Mouse (Mus musculus) kidney, embryonic 15.5 days (tissue): ENCODE results near the gene Cnot4. TPM values are rescaled to one million over a fixed set of nuclear protein-coding genes. Genes with fewer than 3 reads are reported as not detected.

ENCODE experiments used
- ATAC-seq: fragments of 200-750 bp; cut with Nextera tagmentation; replicated peaks from 2 replicates; pipeline ENCODE4 v1.8.0; 2017; ENCODE audit warnings: moderate TSS enrichment; ENCODE audit not compliant: low FRiP score
- H3K27ac ChIP-seq: fragments of 300-500 bp; sonication (generic); 2 replicates; pipeline ENCODE4 v1.5.1; 2015; ENCODE audit warnings: mild to moderate bottlenecking, inconsistent platforms
- H3K27me3 ChIP-seq: fragments of 300-500 bp; sonication (generic); 2 replicates; pipeline ENCODE4 v1.6.1; 2015; ENCODE audit warnings: inconsistent platforms
- H3K36me3 ChIP-seq: fragments of 300-500 bp; sonication (generic); 2 replicates; pipeline ENCODE4 v1.6.1; 2015; ENCODE audit warnings: inconsistent platforms
- H3K4me1 ChIP-seq: fragments of 300-500 bp; sonication (generic); 2 replicates; pipeline ENCODE4 v1.6.1; 2015; ENCODE audit warnings: inconsistent platforms
- H3K4me2 ChIP-seq: fragments of 300-500 bp; sonication (generic); 2 replicates; pipeline ENCODE4 v1.6.1; 2015; ENCODE audit warnings: moderate library complexity, mild to moderate bottlenecking, inconsistent platforms
- H3K4me3 ChIP-seq: fragments of 300-500 bp; sonication (generic); replicated peaks from 2 replicates; pipeline ENCODE4 v1.5.1; 2015; ENCODE audit warnings: mild to moderate bottlenecking, inconsistent platforms
- H3K9ac ChIP-seq: fragments of 300-500 bp; sonication (generic); 2 replicates; pipeline ENCODE4 v1.6.1; 2015; ENCODE audit warnings: mild to moderate bottlenecking, inconsistent platforms
- H3K9me3 ChIP-seq: fragments of 300-500 bp; sonication (generic); replicated peaks from 2 replicates; pipeline ENCODE4 v1.6.1; 2016; ENCODE audit warnings: inconsistent platforms
- WGBS: fragments of 180-500 bp; shearing (Covaris S2); methylation state at CpG from one replicate; pipeline ENCODE4 v1.1.7; 2015; ENCODE audit warnings: mixed read lengths; 5-methylcytosine and 5-hydroxymethylcytosine counted together
- polyA plus RNA-seq: library from polyadenylated mRNA; unstranded; fragments of >200 nt; fragmentation: Nextera tagmentation; extraction: Ambion mirVana; gene quantifications from 2 replicates; pipeline ENCODE4 v1.2.1, GENCODE M21; 2015

The Cnot4 gene
- polyA plus RNA-seq, 1 experiment from 2014 or later: 26.1 TPM

DNA sequence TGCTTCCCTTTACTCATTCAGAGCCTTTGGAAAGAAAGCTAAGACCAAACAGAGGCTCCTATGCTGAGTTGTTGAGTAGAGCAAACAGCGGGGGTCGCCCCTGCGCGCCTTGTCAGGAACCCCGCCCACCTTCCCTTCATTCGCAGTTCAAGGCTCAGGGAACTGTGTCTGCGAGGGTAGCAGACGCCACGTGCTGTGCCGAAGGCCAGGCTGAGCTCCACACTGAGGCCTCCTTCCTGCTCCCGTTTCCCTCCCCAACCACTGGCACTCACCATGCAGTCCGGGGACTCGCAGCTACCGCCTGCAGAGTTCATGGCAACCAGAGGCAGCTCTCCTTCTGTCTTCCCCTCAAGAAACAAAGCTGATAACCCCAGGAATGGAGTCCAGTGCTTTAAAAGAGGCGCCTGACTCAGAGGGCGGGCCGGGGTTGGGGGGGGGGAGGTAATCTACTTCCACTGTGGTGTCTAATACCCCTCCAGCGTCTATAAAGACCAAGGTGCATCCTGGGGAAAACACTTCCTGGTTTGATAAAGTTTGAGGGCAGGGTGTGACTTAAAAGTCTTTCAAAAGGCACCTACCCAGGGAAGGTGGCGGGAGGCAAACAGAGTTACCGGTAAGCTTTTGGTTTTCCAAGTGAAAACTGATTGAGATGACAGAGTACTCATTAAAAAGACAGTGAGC, 145.3 kb downstream of the Cnot4 start, which contains the start of gene Slc23a4:
Gene Slc23a4 (minus strand): TSS at position 324 of the 681 bp plus-strand sequence.
- H3K4me3 ChIP-seq: no peak within 1 kb of the TSS
- H3K27ac ChIP-seq: no peak within 1 kb of the TSS
- H3K36me3 ChIP-seq: no peaks in the 10 kb centered on the region
- peaks cover 19% of the 10 kb centered on the region for H3K4me1 ChIP-seq
- 12% methylated on average over 20 of the region's 20 CpGs for WGBS
- H3K27me3 ChIP-seq: no peaks in the 10 kb centered on the region
- no peaks in the 10 kb centered on the region for H3K9me3 ChIP-seq
- ATAC-seq: peak; percentile 76
- H3K9ac ChIP-seq: no peak within 1 kb of the TSS
- H3K4me2 ChIP-seq: peak within 1 kb of the TSS; percentile 46

DNA sequence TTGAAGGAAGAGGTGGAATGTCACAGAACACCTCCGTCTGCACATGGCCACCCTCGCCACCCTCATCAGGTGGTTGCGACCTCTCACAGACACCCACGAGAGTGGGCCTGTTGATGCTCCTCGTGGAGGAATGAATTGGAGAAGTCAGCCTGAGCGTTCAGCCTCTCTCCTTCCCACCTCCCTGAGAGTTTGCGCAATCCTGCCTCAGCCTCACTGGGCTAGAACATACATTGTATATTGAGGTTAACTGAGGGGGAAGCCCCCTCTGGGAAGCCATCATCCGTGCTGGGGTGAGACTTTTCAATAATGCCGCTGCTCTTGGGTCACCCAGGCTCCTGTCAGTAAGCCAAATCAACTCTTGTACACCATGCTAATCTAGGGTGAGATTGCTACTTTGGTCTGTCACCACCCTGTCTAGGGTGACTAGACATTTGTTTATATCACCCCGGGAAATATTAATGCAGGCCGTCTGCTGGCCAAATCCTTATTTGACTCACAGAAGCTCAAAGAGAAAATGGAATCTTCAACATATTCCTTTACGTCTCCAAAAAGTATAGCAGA, 146.4 kb downstream of the Cnot4 start:
- Histone ChIP-seq H3K27ac (no peak overlapping the region), H3K4me3 (no peak overlapping the region)
- ATAC-seq: no peak

DNA sequence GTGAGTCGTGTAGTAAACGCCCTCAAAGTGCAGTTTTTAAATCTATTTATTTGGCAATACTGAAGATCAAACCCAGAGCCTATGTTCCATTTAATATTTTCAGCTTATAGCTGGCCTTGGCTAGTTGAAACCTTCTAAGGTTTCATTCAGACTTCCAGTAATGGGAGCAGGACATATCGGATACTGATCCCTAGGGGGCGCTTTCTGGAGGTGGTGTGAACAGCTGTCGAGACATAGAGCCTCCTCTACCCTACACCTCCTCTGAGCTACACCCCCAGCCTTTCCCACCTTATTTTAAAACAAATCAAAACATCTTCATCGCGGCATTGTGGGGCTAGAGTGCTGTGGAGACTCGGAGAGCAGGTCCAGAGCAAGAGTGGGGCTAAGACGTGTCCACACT, 152.9 kb downstream of the Cnot4 start:
- 58% methylated on average over 9 of the region's 9 CpGs for WGBS
- Histone ChIP-seq H3K9ac (no peak overlapping the region), H3K36me3 (no peaks in the 10 kb centered on the region), H3K27ac (no peak overlapping the region), H3K4me1 (no peaks in the 10 kb centered on the region), H3K27me3 (no peaks in the 10 kb centered on the region), H3K9me3 (no peaks in the 10 kb centered on the region), H3K4me2 (no peak overlapping the region), H3K4me3 (no peak overlapping the region)
- no peak for ATAC-seq

More for the DNA sequence above, 146.4 kb downstream of the Cnot4 start:
- Histone ChIP-seq H3K4me1 (peaks cover 19% of the 10 kb centered on the region), H3K36me3 (no peaks in the 10 kb centered on the region), H3K27me3 (no peaks in the 10 kb centered on the region), H3K9ac (no peak overlapping the region), H3K9me3 (no peaks in the 10 kb centered on the region), H3K4me2 (no peak overlapping the region)
- 93% methylated on average over 12 of the region's 12 CpGs for WGBS

DNA sequence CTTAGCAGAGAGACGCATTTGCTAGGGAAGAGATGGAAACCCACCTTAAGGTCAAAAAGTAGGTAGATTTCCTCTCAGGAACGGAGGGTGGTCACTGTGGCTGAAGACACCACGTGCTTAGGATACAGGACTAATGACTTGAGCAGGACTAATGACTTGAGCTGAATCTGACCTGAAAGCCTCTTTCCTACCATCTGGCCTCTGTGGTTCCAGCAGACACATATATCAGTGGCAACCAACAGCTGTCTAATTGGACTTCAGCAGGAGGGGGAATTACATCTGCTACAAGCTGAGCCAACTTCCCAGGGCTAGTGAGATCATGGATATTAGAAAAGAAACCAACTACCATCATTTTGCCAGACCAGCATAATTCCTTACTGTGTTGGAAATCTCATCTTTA, 154.2 kb downstream of the Cnot4 start:
- no peak overlapping the region for H3K4me2 ChIP-seq
- no peak for ATAC-seq
- no peaks in the 10 kb centered on the region for H3K4me1 ChIP-seq
- no peak overlapping the region for H3K27ac ChIP-seq
- no peak overlapping the region for H3K4me3 ChIP-seq
- WGBS: 80% methylated on average over 3 of the region's 3 CpGs
- no peak overlapping the region for H3K9ac ChIP-seq
- no peaks in the 10 kb centered on the region for H3K36me3 ChIP-seq
- H3K9me3 ChIP-seq: no peaks in the 10 kb centered on the region
- H3K27me3 ChIP-seq: no peaks in the 10 kb centered on the region

Other genes with a start within 250 kb of the Cnot4 start
- gene Wdr91, start 222.8 kb downstream of the Cnot4 start, polyA plus RNA-seq: 9.9 and 11.8 TPM in 2 replicates
- gene Stra8, start 213.6 kb downstream of the Cnot4 start, polyA plus RNA-seq: not detected in 2 replicates
- gene Slc23a4, start 145.3 kb downstream of the Cnot4 start, polyA plus RNA-seq: 0.25 and 0.26 TPM in 2 replicates
- 38.1 and 43.7 TPM in 2 replicates for gene Nup205, start 43.7 kb upstream of the Cnot4 start, polyA plus RNA-seq
- gene Slc13a4, start 174.4 kb upstream of the Cnot4 start, polyA plus RNA-seq: 0.18 and 0.32 TPM in 2 replicates
- gene Fam180a, start 192.4 kb upstream of the Cnot4 start, polyA plus RNA-seq: 0.23 and 0.47 TPM in 2 replicates